Mouse (Mus musculus) midbrain, embryonic 10.5 days (tissue): ENCODE results near the gene Gfra1. TPM values are rescaled to one million over a fixed set of nuclear protein-coding genes. Genes with fewer than 3 reads are reported as not detected.

Experiments used
- DNase-seq: peaks from one replicate; pipeline ENCODE4 v3.0.0-alpha.2; 2017; ENCODE audit warnings: low spot score
- H3K27ac ChIP-seq: fragments of 300-500 bp; sonication (generic); replicated peaks from 2 replicates; pipeline ENCODE4 v1.5.1; 2016; ENCODE audit warnings: mild to moderate bottlenecking
- H3K27me3 ChIP-seq: fragments of 300-500 bp; sonication (generic); 2 replicates; pipeline ENCODE4 v1.6.1; 2016; ENCODE audit warnings: low read depth, mild to moderate bottlenecking; ENCODE audit not compliant: poor library complexity, severe bottlenecking
- H3K36me3 ChIP-seq: fragments of 300-500 bp; sonication (generic); 2 replicates; pipeline ENCODE4 v1.6.1; 2016; ENCODE audit warnings: mild to moderate bottlenecking, moderate library complexity
- H3K4me1 ChIP-seq: fragments of 300-500 bp; sonication (generic); 2 replicates; pipeline ENCODE4 v1.6.1; 2016
- H3K4me3 ChIP-seq: fragments of 300-500 bp; sonication (generic); 2 replicates; pipeline ENCODE4 v1.5.1; 2016; ENCODE audit warnings: mild to moderate bottlenecking, moderate library complexity
- H3K9me3 ChIP-seq: fragments of 300-500 bp; sonication (generic); replicated peaks from 2 replicates; pipeline ENCODE4 v1.6.1; 2016; ENCODE audit warnings: mild to moderate bottlenecking
- WGBS: fragments of 180-500 bp; shearing (Covaris S2); methylation state at CpG from one replicate; pipeline ENCODE4 v1.1.7; 2016; 5-methylcytosine and 5-hydroxymethylcytosine counted together
- polyA plus RNA-seq: library from polyadenylated mRNA; unstranded; fragments of >200 nt; fragmentation: Nextera tagmentation; extraction: Ambion mirVana; gene quantifications from 2 replicates; pipeline ENCODE4 v1.2.1, GENCODE M21; 2016

Gfra1 gene
- polyA plus RNA-seq, 1 experiment from 2014 or later = 22.1 TPM

GRCm38 (mm10) chr19:58205470-58205869 lies 250.2 kb downstream of the Gfra1 start:
- Histone ChIP-seq H3K9me3 (no peaks in the 10 kb centered on the region), H3K27ac (no peak overlapping the region), H3K27me3 (no peaks in the 10 kb centered on the region), H3K4me1 (peaks cover 7% of the 10 kb centered on the region; the same call in 1 of the 2 replicates), H3K4me3 (no peak overlapping the region), H3K36me3 (no peaks in the 10 kb centered on the region)
- DNase-seq = no peak
- 95% methylated on average over 7 of the region's 7 CpGs for WGBS

- Histone ChIP-seq H3K9me3 (no peaks in the 10 kb centered on the region), H3K27ac (no peak overlapping the region), H3K4me3 (no peak overlapping the region), H3K4me1 (peaks cover 7% of the 10 kb centered on the region; the same call in 1 of the 2 replicates), H3K27me3 (no peaks in the 10 kb centered on the region), H3K36me3 (no peaks in the 10 kb centered on the region)
- DNase-seq = no peak
- 82% methylated on average over 5 of the region's 5 CpGs for WGBS
These were observed 253.1 kb downstream of the Gfra1 start for GRCm38 (mm10) chr19:58202627-58203026.

- 83% methylated on average over 5 of the region's 5 CpGs for WGBS
- Histone ChIP-seq H3K4me3 (no peak overlapping the region), H3K27me3 (no peaks in the 10 kb centered on the region), H3K4me1 (peaks cover 7% of the 10 kb centered on the region; the same call in 1 of the 2 replicates), H3K27ac (no peak overlapping the region), H3K9me3 (no peaks in the 10 kb centered on the region), H3K36me3 (no peaks in the 10 kb centered on the region)
- no peak for DNase-seq
These were observed 256.0 kb downstream of the Gfra1 start for GRCm38 (mm10) chr19:58199679-58200078.

GRCm38 (mm10) chr19:58193733-58194456 lies 261.8 kb downstream of the Gfra1 start:
- Histone ChIP-seq H3K27me3 (no peaks in the 10 kb centered on the region), H3K9me3 (no peaks in the 10 kb centered on the region), H3K36me3 (no peaks in the 10 kb centered on the region), H3K4me3 (no peak overlapping the region), H3K27ac (no peak overlapping the region), H3K4me1 (no peaks in the 10 kb centered on the region)
- DNase-seq = no peak
- 83% methylated on average over 7 of the region's 7 CpGs for WGBS

- H3K4me1 ChIP-seq = no peaks in the 10 kb centered on the region
- no peak overlapping the region for H3K4me3 ChIP-seq
- H3K27ac ChIP-seq = no peak overlapping the region
- DNase-seq = no peak
- H3K36me3 ChIP-seq = no peaks in the 10 kb centered on the region
- H3K9me3 ChIP-seq = no peaks in the 10 kb centered on the region
- 73% methylated on average over 2 of the region's 2 CpGs for WGBS
- H3K27me3 ChIP-seq = no peaks in the 10 kb centered on the region
These were observed 264.8 kb downstream of the Gfra1 start for GRCm38 (mm10) chr19:58190947-58191346.

- Histone ChIP-seq H3K36me3 (no peaks in the 10 kb centered on the region), H3K9me3 (no peaks in the 10 kb centered on the region), H3K4me1 (no peaks in the 10 kb centered on the region), H3K4me3 (no peak overlapping the region), H3K27me3 (no peaks in the 10 kb centered on the region; the same call in 1 of the 2 replicates), H3K27ac (no peak overlapping the region; the same call in 1 of the 2 replicates)
- DNase-seq = no peak
- WGBS = 66% methylated on average over 4 of the region's 4 CpGs
These were observed 269.2 kb downstream of the Gfra1 start for GRCm38 (mm10) chr19:58186558-58186957.

Other genes starting within 250 kb of the Gfra1 start
- gene Ccdc172, start 56.1 kb upstream of the Gfra1 start, polyA plus RNA-seq = not detected in 2 replicates
- gene Pnlip, start 196.6 kb upstream of the Gfra1 start, polyA plus RNA-seq = not detected in 2 replicates